Comparison of ENCODE assay signal across 9 mouse cellular contexts in the genomic region with DNA sequence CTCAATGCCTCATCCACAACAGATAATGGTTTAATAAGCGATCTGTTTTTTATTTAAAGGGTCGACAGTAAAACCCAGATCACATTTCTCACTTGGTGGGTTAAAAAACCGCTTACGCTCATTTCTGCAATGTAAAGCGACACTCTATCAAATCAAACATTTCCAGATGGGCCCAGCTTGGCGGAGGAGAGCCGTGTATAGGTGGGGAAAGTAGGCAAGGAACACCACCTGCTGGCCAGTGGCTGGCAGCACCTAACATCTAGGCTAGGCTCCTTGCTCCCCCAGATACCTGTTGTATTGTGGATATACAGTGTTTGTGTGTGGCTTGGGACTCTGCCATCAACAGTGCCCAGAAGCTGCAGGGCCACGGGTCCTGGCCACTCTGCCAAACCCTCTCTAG. TPM values are rescaled to one million over a fixed set of nuclear protein-coding genes. Genes with fewer than 3 reads are reported as not detected.
A peak's percentile ranks its signal among the peaks of the same experiment; 100 is the strongest.
DNase-seq lines count a peak whose midpoint lies in the region; ATAC-seq and TF ChIP-seq lines count a peak whose summit lies in the region.
"Had no signal": no experiment of that assay in that cellular context is flagged by ENCODE, and none has a peak within 500 bp of the region (broad histone marks: within the 10 kb centered on the region; RNA-seq: fewer than 3 reads in every experiment).

No protein-coding gene starts in this region.

- H3K4me3 ChIP-seq in forebrain, postnatal 0 days (ENCODE audit: low read depth, low read length): no peak overlapping the region
- no peak overlapping the region for H3K4me3 ChIP-seq in forebrain, embryonic 13.5 days
- H3K4me3 ChIP-seq in limb, embryonic 13.5 days: no peak overlapping the region
- no peak overlapping the region for H3K4me3 ChIP-seq in lung, adult 2 months (replicated peaks; ENCODE audit: extremely low read depth, low read depth, low read length)
- H3K4me3 ChIP-seq: heart, embryonic 12.5 days had no signal

- intact Hi-C loops in left cerebral cortex, postnatal 4 days (cut with DNase I): no loop called here

- TF ChIP-seq CTCF in forebrain, postnatal 0 days (IDR thresholded peaks at IDR 0.05; ENCODE audit: low read depth): peak; percentile 50
- no peak for TF ChIP-seq CTCF in lung, adult 2 months (IDR thresholded peaks at IDR 0.05; ENCODE audit: insufficient read depth, low read length)

- ATAC-seq in forebrain, postnatal 0 days: no peak
- no peak for ATAC-seq in forebrain, embryonic 13.5 days
- peak; percentile 85 for ATAC-seq in limb, embryonic 13.5 days (ENCODE audit: low FRiP score, low read depth)

- H3K27ac ChIP-seq in forebrain, postnatal 0 days (ENCODE audit: low read depth, low read length): no peak overlapping the region
- no peak overlapping the region for H3K27ac ChIP-seq in forebrain, embryonic 13.5 days
- peak overlapping the region; percentile 29; the same call in 1 of the 2 replicates for H3K27ac ChIP-seq in limb, embryonic 13.5 days

- no peaks in the 10 kb centered on the region for H3K27me3 ChIP-seq in forebrain, postnatal 0 days (ENCODE audit: insufficient read depth, low read length)
- peaks cover 5% of the 10 kb centered on the region; the same call in 1 of the 2 replicates for H3K27me3 ChIP-seq in forebrain, embryonic 13.5 days
- peaks cover 63% of the 10 kb centered on the region for H3K27me3 ChIP-seq in limb, embryonic 13.5 days

- H3K36me3 ChIP-seq in forebrain, postnatal 0 days (ENCODE audit: insufficient read depth): no peaks in the 10 kb centered on the region
- H3K36me3 ChIP-seq in forebrain, embryonic 13.5 days (ENCODE audit: poor library complexity, severe bottlenecking): no peaks in the 10 kb centered on the region
- no peaks in the 10 kb centered on the region for H3K36me3 ChIP-seq in limb, embryonic 13.5 days
- H3K36me3 ChIP-seq: heart, embryonic 12.5 days had no signal

- no peaks in the 10 kb centered on the region for H3K4me1 ChIP-seq in forebrain, postnatal 0 days (ENCODE audit: insufficient read depth)
- no peaks in the 10 kb centered on the region for H3K4me1 ChIP-seq in forebrain, embryonic 13.5 days
- H3K4me1 ChIP-seq in limb, embryonic 13.5 days: peaks cover 52% of the 10 kb centered on the region
- H3K4me1 ChIP-seq in lung, adult 2 months (ENCODE audit: control insufficient read depth, insufficient read depth, low read length): no peaks in the 10 kb centered on the region

- peak; percentile 22 for DNase-seq in forebrain, postnatal 0 days
- DNase-seq in left cerebral cortex, postnatal 4 days: peak; percentile 18
- no peak for DNase-seq in left cerebral cortex, adult 18-20 months (ENCODE audit: low spot score in 2 of 2)
- peak; percentile 73 for DNase-seq in embryo, embryonic 10.5 days (ENCODE audit: low spot score)
- DNase-seq in layer of hippocampus, adult 11-12 months (ENCODE audit: low spot score): no peak
- DNase-seq in lung, adult 2 months: no peak

- no peak for TF ChIP-seq POLR2A in lung, adult 2 months (IDR thresholded peaks at IDR 0.05; ENCODE audit: borderline replicate concordance, extremely low read depth, low read depth, low read length)

- H3K9ac ChIP-seq in forebrain, postnatal 0 days: no peak overlapping the region
- no peak overlapping the region for H3K9ac ChIP-seq in forebrain, embryonic 13.5 days
- H3K9ac ChIP-seq in limb, embryonic 13.5 days: no peak overlapping the region
- H3K9ac ChIP-seq: heart, embryonic 12.5 days had no signal

- WGBS in forebrain, postnatal 0 days: 70% methylated on average over 8 of the region's 8 CpGs
- 78% methylated on average over 8 of the region's 8 CpGs for WGBS in forebrain, embryonic 13.5 days
- WGBS in limb, embryonic 13.5 days: 14% methylated on average over 8 of the region's 8 CpGs
- 72% methylated on average over 8 of the region's 8 CpGs for WGBS in lung, adult 2 months

- H3K4me2 ChIP-seq in forebrain, postnatal 0 days (ENCODE audit: low read depth): no peak overlapping the region
- no peak overlapping the region for H3K4me2 ChIP-seq in forebrain, embryonic 13.5 days
- H3K4me2 ChIP-seq in limb, embryonic 13.5 days (replicated peaks): 0 out of 2 replicates have a peak overlapping the region, but pooled peaks have one; percentile 3
- H3K4me2 ChIP-seq: heart, embryonic 12.5 days had no signal

- H3K9me3 ChIP-seq in forebrain, postnatal 0 days (ENCODE audit: low read length): no peaks in the 10 kb centered on the region
- H3K9me3 ChIP-seq in forebrain, embryonic 13.5 days (replicated peaks): no peaks in the 10 kb centered on the region
- H3K9me3 ChIP-seq in limb, embryonic 13.5 days: no peaks in the 10 kb centered on the region
- H3K9me3 ChIP-seq: heart, embryonic 12.5 days had no signal

RNA-seq across cellular contexts. Expression of a gene that starts 50.1 kb away (rescaled TPM):
- total RNA-seq in forebrain, postnatal 0 days (2014; rRNA removed): 3.6 and 3.7 TPM in 2 replicates
- 4.1 TPM in 2 replicates for polyA plus RNA-seq in forebrain, postnatal 0 days (2015; fragmentation: Nextera tagmentation; extraction: Ambion mirVana)
- 0.31 and 0.45 TPM in 2 replicates for polyA plus RNA-seq in forebrain, embryonic 13.5 days (2015; fragmentation: Nextera tagmentation; extraction: Ambion mirVana)
- 1 to 10 TPM; 2.4 to 2.8 TPM for total RNA-seq in left cerebral cortex, postnatal 4 days (2021)
- total RNA-seq in left cerebral cortex, adult 18-20 months (2021): 1 to 10 TPM; 1.9 to 2.0 TPM
- polyA plus RNA-seq in limb, embryonic 13.5 days (2015; fragmentation: Nextera tagmentation; extraction: Ambion mirVana): 0.27 and 0.32 TPM in 2 replicates
- 4.8 and 5.1 TPM in 2 replicates for polyA plus RNA-seq in lung, adult 2 months (2012; rRNA removed)

Comparison
In these comparisons a context has a peak if more than half of its experiments do, and no peak if none do; other contexts are left out.
1. DNase-seq: peak in forebrain, postnatal 0 days (single experiment), left cerebral cortex, postnatal 4 days (single experiment) and embryo, embryonic 10.5 days (single experiment); none in left cerebral cortex, adult 18-20 months (0 of 2), layer of hippocampus, adult 11-12 months (single experiment) and lung, adult 2 months (single experiment).